Mouse (Mus musculus) lung, adult 18-20 months (tissue): Measurements from ENCODE around the gene Tubb2a.
"Not testable (repeated sequence)": the region's sequence is repeated elsewhere in the genome, so short reads cannot be mapped to it uniquely, and the experiment has no call there.

Experiments
- DNase-seq, 2 experiments: peaks; one replicate each; pipeline ENCODE4 v3.0.0; 2022; ENCODE audit warnings: mixed read lengths in 2 of 2

The Tubb2a gene

GRCm38 (mm10) chr13:34088871-34089288, 11.1 kb upstream of the Tubb2a start:
- no peak for DNase-seq

DNA sequence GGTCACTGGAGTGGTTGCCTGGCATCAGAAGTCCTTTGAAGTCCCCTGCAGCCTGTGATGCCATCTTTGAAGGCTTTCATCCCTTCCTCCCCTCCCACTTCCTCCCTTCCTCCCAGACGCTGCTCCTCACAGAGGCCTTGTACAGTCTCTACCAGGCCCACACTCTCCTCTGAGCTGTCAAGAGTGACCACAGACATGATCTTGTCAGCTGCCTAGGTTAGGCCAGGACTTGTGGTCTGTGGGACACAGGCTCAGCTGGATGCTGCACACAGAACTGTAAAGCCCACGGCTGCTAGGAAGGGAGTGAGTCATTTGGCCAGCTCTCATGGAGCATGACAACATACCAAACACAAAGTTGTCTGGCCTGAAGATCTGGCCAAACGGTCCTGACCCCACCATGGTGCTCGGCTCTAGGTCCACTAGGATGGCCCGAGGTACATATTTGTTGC, 10.4 kb upstream of the Tubb2a start:
- not testable (repeated sequence) for DNase-seq

- DNase-seq: no peak
Observed at GRCm38 (mm10) chr13:34087052-34087812, 9.4 kb upstream of the Tubb2a start.

DNA sequence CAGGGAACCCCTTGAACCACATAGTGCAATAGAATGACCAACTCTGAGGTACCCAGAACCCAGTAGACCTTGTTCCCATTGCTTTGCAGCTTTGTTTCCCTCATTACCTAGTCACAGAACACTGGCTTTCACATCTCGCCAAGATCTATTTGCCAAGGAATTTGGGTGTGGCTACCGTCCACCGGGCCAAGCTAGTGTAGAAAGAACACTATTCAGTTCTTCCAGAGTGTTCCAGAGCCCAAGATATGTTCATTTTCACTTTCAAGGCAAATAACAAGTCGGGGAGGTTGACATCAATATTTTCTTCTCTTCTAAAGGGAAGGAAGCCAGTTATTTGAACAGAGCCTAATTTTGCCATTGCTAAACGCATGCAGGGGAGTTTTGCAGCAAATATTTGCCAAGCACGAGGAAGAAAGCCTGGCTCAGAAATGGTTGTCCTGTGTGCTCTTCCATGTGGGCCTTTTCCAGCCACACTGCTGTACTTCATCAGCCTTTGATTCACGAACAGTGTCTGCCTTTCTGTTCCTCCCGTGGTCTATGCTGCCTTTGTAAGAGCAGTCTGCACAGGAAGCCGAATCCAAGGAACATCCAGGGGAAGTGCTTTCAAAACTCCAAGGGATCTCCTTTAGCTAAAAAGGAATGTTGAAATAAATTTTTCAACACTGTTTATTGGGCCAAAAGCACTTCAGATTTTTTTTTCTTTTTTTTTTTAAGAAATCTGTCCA, 6.4 kb upstream of the Tubb2a start:
- peak; percentile 72 to 82 for DNase-seq

DNA sequence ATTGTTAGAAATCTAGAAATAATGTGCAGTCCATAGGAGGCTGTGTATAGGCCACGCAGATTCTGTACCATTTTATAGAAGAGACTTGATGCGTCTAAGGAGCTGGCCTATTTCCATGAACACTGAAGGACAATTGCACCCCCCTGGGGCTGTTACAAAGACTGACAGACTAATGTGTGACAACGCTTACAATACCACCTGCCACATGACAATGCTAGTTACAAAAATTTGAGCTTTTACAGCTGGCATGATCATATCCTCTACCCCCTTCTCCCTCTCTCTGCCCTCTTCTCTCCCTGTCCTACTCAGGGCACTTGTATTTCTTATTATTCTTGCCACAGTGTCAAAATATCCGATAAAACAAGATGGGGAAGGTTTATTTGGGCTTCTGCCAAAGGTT, 4.1 kb upstream of the Tubb2a start:
- no peak for DNase-seq

DNA sequence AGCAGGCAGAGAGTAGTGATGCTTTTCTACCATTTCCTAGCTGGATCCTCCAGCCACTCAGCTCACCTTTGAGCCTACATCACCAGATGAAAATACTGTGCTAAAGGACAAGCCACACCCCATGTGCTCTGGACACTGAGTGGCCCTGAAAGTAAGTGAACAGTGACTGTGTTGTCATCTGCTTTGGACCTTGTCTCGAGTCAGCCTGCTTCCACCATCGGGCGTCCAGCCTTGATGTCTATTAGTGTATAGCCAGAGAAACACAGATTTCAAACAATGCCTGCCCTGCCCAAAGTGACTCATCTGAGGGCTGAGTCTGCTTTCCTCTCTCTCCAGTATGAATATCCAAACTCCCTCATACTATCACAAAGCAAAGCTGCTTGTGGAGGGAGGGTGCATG, 2.0 kb upstream of the Tubb2a start:
- DNase-seq: no peak

GRCm38 (mm10) chr13:34078500-34079280, 883 bp upstream of the Tubb2a start:
- no peak for DNase-seq

DNA sequence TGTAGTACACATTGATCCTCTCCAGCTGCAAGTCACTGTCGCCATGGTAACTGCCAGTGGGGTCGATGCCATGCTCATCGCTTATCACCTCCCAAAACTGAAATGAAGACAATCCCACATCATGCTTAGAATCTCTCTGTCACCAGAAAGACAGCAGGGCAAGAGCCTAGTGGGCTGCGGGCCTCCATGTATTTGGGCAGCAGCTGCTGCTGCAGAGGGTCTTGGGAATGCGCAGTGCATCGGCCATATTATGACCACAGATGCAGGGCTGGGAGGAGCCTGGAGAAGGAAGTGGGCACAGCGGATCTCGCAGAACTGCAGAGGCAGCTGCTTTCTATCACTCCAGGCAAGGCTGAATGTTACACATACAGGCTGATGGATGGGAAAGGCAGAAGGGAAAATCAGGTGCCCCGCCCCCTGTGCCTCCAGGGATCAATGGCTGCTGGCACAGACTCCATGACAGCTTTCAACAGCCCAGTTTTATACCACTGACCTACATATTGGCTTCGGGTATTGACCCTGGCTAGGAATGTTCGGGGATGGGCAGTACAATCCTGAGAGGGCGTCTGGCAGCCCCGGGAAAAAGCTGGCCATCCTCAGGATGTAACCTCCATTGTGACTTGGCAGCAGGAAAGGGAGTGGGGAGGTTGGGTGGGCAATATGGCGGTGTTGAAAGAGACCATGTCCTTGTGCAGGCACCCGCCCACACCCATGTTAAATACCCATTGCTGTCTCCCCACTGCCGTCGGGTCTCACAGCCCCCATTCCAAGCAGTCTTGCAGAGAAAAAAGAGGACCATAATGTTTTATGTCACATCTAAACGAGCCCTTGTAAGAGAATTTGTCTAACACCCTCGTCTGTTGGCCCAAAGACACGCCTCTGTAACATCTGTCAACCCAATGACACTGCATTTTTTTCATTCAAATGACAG, 981 bp downstream of the Tubb2a start:
- DNase-seq: peak in 1 of 2 experiments; percentile 41

DNA sequence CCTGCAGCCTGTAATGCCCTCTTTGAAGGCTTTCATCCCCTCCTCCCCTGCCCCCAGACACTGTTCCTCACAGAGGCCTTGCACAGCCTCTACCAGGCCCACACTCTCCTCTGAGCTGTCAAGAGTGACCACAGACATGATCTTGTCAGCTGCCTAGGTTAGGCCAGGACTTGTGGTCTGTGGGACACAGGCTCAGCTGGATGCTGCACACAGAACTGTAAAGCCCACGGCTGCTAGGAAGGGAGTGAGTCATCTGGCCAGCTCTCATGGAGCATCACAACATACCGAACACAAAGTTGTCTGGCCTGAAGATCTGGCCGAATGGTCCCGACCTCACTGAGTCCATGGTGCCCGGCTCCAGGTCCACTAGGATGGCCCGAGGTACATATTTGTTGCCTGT, 1.9 kb downstream of the Tubb2a start:
- DNase-seq: not testable (repeated sequence)

GRCm38 (mm10) chr13:34074441-34074840, 3.4 kb downstream of the Tubb2a start:
- not testable (repeated sequence) for DNase-seq

DNA sequence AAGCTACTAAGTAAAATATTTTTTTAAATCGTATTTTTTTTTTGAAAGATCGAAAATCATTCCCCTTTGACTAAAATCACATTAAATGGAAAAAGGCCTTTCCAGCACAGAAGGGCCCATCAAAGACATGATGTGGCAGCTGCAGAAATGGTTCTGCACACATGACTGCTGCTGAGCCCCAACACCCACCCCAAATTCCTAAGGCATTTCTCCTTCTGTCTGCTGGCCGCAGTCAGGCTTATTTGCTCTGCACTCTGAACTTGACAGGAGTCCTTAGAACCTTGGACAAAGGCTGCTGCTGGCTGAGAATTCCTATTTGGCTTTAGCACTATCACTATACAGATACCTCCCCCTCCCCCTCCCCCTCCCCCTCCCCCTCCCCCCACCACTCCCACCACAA, 5.0 kb downstream of the Tubb2a start:
- no peak for DNase-seq

DNA sequence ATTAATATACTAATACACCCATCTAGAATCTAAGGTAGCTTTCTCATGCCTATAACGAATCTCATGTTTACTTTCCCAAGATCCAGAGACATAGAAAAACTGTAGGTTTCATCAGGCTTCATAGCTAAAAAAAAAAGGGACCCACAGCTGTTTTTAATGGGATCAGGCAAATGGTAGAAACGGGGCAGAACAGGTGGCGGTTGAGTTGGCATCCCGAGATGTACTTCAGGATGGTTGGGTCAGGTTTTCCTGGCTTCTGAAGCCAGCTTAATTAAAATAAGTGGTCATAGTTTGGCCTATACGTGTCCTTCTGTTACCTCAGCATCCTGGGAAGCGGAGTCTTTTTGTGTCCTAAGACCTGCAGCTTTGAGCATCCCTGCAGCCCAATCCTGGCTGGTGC, 6.0 kb downstream of the Tubb2a start:
- DNase-seq: no peak

- DNase-seq: no peak
Observed at GRCm38 (mm10) chr13:34070296-34070695, 7.5 kb downstream of the Tubb2a start.

DNA sequence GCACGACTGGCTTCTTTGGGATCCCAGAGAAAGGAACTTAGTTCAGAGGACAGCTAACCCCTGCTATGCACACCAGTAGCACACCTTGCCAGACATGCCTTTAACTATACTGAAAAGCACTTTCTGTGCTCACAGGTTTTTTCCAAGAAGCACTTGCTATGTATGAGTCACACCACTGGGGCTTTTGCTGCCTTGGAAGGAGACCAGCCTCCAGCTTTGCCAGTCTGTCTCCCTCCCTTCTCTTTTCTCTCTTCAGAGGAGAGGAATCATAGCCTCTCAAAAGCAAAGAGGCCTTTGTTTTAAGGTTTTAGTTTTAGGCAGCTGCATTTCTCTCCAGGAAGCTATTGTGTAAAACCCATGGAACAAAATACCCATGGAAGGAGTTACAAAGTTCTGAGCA, 11.5 kb downstream of the Tubb2a start:
- DNase-seq: peak in 1 of 2 experiments; percentile 53

DNA sequence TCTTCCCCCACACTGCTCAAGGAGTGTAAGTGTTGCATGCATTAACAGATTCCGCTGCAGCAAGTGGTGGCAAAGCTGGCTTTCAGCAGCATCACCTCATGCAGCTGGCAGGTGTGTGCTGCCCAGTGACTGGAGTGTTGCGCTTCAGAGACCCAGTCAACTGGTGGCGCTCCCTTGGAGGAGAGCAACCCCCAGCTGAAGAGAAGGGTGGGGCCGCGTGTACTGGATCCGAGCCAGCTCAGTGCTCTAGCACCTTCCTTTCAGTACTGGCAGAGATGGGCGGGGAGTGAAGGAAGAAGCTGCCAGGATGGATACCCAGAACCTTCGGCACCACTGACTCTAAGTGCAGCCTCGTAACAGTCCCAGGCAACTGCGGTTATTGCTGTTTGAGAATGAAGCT, 15.3 kb downstream of the Tubb2a start:
- DNase-seq: peak in 1 of 2 experiments; percentile 50

- no peak for DNase-seq
Observed at GRCm38 (mm10) chr13:34060061-34060460, 17.7 kb downstream of the Tubb2a start.

DNA sequence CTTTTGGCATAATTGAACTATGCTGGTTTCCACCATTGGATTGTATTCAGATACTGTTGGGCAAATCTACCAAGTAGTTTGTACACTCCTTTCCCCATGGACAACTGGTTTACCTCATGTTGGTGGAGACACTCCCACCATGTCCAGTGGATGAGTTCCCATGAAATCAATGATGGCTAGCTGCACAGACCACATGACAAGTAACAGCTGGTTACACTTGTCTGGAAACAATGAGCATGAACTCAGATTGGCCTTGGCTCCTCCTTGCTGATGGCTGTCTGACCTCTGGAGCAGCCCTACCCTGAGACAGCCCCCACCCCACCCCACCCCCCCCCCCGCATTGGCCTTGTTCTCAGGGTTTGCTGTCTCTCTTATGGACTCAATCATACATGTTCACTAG, 20.6 kb downstream of the Tubb2a start:
- no peak for DNase-seq

DNA sequence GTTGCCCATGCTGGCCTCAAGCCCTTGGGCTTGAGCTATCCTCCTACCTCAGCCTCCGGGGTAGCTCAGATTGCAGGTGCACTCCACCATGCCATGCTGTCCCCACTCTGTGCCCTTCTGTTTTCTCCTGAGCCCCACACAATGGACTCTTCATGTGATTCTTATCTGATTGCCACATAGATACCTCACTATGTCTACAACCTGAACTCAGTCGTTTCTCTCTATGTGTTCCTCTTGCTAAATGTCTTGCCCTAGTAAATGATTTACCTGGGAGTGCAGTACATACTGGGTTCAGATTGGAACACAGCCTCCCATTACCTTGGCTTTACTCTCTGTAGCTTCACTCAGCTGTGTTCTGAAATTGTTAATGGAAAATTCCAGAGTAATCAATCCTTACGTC, 22.8 kb downstream of the Tubb2a start:
- no peak for DNase-seq

DNA sequence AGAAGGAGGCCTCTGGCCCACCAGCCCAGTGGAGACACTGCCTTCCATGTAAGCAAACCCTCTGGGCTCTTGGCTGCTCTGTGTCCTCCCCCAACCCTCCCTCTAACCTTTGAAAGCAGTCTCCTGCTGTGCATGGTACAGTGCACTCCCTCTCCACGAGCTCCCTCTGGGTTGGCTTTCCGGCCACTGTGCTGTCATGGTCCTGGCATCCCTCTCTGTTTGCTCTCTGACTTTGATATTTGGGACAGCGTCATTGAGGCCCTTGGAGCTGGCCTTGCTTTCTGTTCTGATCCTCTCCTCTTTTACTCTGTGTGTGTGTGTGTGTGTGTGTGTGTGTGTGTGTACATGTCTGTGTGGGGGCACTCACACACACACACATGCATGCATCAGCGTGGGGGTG, 23.4 kb downstream of the Tubb2a start:
- DNase-seq: no peak

GRCm38 (mm10) chr13:34053673-34054282, 24.0 kb downstream of the Tubb2a start:
- DNase-seq: no peak

- no peak for DNase-seq
Observed at GRCm38 (mm10) chr13:34051692-34052091, 26.1 kb downstream of the Tubb2a start.

DNA sequence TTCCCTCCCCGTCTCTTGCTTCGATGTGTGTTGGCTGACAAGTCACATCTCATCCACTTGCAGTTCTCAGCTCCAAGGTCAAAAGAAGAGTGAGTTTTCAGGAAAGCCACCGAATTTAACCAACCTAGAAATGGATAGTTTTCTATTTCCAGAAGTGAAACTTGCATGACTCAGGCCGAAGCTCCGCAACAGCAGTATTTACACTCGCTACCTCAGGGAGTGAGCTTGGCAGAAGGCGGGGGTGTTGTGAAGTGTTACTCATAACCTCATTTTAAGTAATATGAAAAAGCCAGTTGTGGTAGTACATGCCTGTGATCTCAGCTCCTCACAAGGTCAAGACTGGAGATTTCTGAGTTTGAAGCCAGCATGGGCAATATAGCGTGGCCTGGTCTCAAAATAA, 27.3 kb downstream of the Tubb2a start:
- no peak for DNase-seq
